Mouse (Mus musculus): ENCODE results near the gene Vps35l.

DNA sequence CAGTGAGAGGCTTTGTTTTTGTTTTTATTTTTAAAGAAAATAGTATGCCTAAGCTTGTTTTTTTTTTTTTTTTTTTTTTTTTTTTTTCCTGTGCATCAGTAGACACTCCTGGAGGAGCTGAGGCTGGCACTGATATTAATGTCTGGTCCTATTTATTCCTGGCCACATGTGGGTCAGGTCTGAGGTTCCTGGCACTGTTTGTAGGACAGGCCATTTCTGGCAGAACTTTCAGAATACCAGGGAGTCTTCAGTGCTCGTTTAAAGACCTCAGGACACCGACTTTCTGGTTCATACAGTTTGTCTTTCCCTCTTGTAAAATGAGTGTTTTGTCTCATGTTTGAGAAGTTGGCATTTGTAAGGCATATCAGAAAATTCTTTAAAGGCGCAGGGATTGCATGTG is 8.2 kb upstream of the Vps35l start:
- TF ChIP-seq CTCF (IDR thresholded peaks at IDR 0.05; ENCODE audit: borderline replicate concordance, insufficient read depth, low read length) (no peak), POLR2A (IDR thresholded peaks at IDR 0.05; ENCODE audit: low read depth, low read length) (no peak)

Data from embryonic fibroblast, embryonic 13.5 days (primary cell).